Mouse (Mus musculus) Patski (cell line): ENCODE measurements around the gene Ptprn2. TPM values are rescaled to one million over a fixed set of nuclear protein-coding genes. Genes with fewer than 3 reads are reported as not detected.

ENCODE experiments used
- ATAC-seq: fragments of 100-300 bp; one replicate; pipeline ENCODE4 v1.8.0; 2021
- CTCF ChIA-PET: fragments of 350-600 bp; sonication (Branson Sonifier 250); formaldehyde crosslinking; loops from one replicate; lab custom pipeline; 2022; ENCODE audit warnings: inconsistent platforms; lab: Charles Lee
- POLR2A ChIA-PET: fragments of 350-600 bp; sonication (Branson Sonifier 250); formaldehyde crosslinking; loops from one replicate; lab custom pipeline; 2022; ENCODE audit warnings: antibody characterized with exemption, inconsistent platforms; lab: Charles Lee
- DNase-seq: peaks from one replicate; pipeline ENCODE4 v3.0.0-alpha.2; 2011; ENCODE audit warnings: low read depth, low spot score
- H3K27me3 ChIP-seq: fragments of 371-371 bp; one replicate; pipeline ENCODE4 v1.5.1; 2021
- CTCF ChIP-seq: fragments of 100-300 bp; IDR thresholded peaks from one replicate; pipeline ENCODE4 v1.5.1; 2021
- in situ Hi-C: fragments of 300-500 bp; cut with MboI; formaldehyde crosslinking; loops from 3 replicates; pipeline ENCODE4 v1.11.1; 2018; ENCODE audit warnings: low pct_unique_long_range_greater_than_20kb, mixed read lengths
- polyA plus RNA-seq: library from polyadenylated mRNA; unstranded; gene quantifications from one replicate; pipeline ENCODE4 v1.2.3, GENCODE M21; 2021

The Ptprn2 gene
- polyA plus RNA-seq, 1 experiment from 2014 or later: not detected

DNA sequence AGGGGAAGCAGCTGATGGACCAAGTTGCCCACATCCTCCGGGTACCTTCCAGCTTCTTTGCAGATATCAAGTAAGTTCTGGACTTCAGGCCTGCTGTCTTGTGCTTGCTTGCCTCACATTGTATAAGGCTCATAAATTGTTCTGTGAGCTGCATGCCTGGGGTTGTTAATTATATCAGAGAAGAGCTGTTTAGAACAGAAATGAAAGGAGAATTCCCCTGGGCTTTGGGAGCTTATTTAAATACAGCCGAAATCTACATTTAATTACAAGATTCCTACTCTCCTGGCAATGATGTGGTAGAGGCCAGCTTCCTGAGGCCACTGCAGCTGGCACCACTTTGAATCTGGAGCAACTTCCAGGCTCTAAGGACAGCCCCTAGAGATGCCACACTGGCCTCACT, 403.3 kb downstream of the Ptprn2 start:
- CTCF ChIA-PET: no interaction called here

DNA sequence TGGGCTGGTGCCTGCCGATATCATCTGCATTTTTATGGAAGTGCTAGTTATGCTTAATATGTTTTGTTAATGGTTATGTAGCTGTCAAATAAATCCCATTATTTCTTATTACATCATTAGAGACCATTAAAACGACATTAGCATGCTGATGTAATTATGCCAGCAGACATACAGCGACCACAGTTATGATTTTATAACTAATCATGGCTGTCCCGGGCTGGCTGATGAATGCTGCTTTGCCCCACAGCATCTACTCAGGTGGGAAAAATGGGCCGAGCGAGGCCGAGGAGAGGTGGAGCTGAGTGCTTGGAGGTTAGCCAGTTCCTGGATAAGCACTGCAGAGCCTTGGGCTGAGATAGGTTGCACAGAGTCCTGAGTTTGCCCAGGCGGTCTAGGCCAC, 407.1 kb downstream of the Ptprn2 start:
- POLR2A ChIA-PET: no interaction called here
- in situ Hi-C loops: no loop called here
- ATAC-seq (no peak), DNase-seq (no peak)
- TF ChIP-seq CTCF: no peak
- no peaks in the 10 kb centered on the region for H3K27me3 ChIP-seq
- CTCF ChIA-PET: no interaction called here

More for the DNA sequence above, 403.3 kb downstream of the Ptprn2 start:
- DNase-seq: no peak
- no peak for ATAC-seq
- TF ChIP-seq CTCF: no peak
- POLR2A ChIA-PET: no interaction called here
- H3K27me3 ChIP-seq: no peaks in the 10 kb centered on the region
- in situ Hi-C loops: no loop called here

DNA sequence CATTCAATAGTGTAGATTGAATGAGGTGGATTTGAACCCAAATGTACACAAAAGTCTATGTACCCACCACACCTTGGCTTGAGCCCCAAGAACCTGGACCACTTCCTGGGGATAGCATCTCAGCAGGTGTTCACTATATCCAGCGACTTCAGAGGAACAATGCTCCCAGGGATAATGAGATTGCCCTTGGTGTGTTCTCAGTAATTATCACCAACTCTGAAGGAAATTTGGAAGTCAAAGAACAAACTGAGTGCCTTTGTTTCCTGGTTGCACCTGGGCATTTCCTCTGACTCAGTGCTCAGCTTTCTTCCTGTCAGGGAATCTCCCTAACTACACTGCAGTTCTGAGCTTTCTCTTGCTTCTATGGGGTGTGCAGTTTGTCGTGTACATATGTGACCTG, 411.1 kb downstream of the Ptprn2 start:
- DNase-seq (no peak), ATAC-seq (no peak)
- TF ChIP-seq CTCF: no peak
- no peaks in the 10 kb centered on the region for H3K27me3 ChIP-seq
- ChIA-PET POLR2A (no interaction called here), CTCF (no interaction called here)
- in situ Hi-C loops: no loop called here

DNA sequence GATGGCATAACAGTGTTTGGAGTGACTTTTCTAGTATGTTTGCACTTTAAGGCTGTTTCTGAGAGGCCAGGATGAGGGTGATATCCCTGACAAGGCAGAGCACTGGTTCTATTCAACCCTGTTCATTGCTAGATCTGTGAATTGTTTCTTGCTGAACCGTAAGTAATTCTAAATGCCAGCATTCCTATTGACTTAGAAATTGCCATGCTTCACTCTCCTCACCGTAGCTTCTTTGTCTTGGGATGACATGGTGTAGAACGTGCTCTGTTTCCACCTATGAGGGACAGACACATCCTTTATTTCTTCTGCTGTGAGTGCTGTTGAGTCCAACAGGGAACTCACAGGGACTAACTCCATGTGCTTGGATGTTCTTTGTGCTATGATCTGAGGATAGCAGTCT, 416.3 kb downstream of the Ptprn2 start:
- DNase-seq: no peak
- TF ChIP-seq CTCF: no peak

DNA sequence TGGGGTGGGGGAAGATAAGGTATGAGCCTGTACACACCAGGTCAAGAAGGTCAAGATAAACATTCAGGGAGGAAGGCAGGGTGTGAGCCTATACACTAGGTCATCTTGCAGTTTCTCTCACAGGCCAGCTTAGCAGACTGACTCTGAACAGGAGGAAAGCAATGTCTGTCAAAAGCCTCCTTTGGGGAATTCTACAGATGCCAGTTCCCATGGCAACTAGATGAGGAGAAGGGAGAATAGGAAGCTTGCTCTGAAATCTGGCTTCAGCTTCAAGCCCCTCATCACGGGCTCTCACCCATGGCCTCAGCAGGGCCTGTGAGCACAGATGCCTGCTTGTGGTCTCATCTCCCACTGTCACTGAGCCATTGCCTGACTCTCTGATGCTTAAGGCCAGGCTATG, 421.9 kb downstream of the Ptprn2 start:
- POLR2A ChIA-PET: no interaction called here
- in situ Hi-C loops: no loop called here
- ATAC-seq: no peak

More for the DNA sequence above, 416.3 kb downstream of the Ptprn2 start:
- ChIA-PET POLR2A (no interaction called here), CTCF (no interaction called here)
- in situ Hi-C loops: no loop called here
- H3K27me3 ChIP-seq: no peaks in the 10 kb centered on the region
- no peak for ATAC-seq

DNA sequence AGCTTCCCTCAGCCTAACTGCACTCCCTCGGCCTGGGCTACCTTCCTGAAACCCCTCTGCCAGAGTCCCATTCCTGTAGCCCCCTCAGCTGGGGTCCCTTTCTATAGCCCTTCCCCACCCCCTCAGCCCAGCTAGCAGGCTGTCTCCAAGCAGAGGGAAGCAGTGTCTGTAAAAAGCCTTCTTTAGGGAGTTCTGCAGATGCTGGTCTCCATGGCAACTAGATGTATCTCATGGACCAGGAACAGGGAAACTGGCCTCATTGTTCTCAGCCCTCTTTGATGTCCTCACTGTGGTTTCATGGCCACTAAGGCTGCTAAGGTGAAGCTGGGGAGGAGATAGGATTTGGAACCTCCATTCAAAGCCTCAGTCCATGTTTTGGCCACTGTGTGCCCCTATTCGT, 423.1 kb downstream of the Ptprn2 start:
- H3K27me3 ChIP-seq: no peaks in the 10 kb centered on the region
- CTCF ChIA-PET: no interaction called here

More for the DNA sequence above, 421.9 kb downstream of the Ptprn2 start:
- TF ChIP-seq CTCF: no peak
- H3K27me3 ChIP-seq: no peaks in the 10 kb centered on the region
- no peak for DNase-seq
- CTCF ChIA-PET: no interaction called here

DNA sequence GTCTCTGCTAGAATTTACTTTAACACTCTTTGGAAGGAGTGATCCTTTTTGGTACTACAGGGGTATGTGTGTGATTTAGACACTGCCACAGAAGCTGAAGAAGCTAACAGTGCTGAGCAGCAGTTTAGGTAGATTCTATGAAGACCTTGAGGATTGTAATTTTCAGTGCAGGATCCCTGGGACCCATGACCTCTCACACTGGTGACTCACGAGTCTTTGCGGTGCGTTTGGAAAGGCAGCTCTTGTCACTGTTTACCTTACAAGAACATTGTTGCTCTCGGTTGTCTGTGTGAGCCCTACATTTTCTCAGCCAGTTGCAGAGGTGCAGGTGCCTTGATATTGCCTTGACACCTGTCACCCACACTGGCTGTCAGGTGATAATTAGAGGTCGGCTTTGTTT, 431.3 kb downstream of the Ptprn2 start:
- CTCF ChIA-PET: no interaction called here
- in situ Hi-C loops: no loop called here
- DNase-seq (no peak), ATAC-seq (no peak)
- POLR2A ChIA-PET: no interaction called here
- TF ChIP-seq CTCF: no peak
- no peaks in the 10 kb centered on the region for H3K27me3 ChIP-seq

More for the DNA sequence above, 423.1 kb downstream of the Ptprn2 start:
- POLR2A ChIA-PET: no interaction called here
- DNase-seq (no peak), ATAC-seq (no peak)
- TF ChIP-seq CTCF: no peak
- in situ Hi-C loops: no loop called here

DNA sequence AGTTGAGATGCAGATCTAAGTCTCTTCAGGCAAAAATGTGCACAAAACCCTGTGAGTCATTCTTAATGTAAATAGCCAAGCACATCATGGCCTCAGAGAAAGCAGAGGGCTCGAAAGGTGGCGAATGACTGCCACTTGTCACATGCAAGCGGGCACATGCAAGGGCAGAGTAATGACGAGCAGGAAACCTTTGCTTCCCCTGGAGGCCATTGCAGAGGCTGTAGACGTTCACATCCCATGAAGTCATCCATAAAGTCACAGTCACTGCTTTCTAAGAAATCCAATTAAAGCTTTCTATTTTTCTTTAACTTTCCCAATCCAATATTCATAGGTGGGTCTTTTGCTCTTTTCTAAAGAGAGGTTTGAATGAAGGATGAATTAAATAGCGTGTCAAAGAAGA, 433.7 kb downstream of the Ptprn2 start:
- ATAC-seq (no peak), DNase-seq (no peak)
- in situ Hi-C loops: no loop called here
- CTCF ChIA-PET: no interaction called here
- no peaks in the 10 kb centered on the region for H3K27me3 ChIP-seq
- POLR2A ChIA-PET: no interaction called here
- TF ChIP-seq CTCF: no peak

DNA sequence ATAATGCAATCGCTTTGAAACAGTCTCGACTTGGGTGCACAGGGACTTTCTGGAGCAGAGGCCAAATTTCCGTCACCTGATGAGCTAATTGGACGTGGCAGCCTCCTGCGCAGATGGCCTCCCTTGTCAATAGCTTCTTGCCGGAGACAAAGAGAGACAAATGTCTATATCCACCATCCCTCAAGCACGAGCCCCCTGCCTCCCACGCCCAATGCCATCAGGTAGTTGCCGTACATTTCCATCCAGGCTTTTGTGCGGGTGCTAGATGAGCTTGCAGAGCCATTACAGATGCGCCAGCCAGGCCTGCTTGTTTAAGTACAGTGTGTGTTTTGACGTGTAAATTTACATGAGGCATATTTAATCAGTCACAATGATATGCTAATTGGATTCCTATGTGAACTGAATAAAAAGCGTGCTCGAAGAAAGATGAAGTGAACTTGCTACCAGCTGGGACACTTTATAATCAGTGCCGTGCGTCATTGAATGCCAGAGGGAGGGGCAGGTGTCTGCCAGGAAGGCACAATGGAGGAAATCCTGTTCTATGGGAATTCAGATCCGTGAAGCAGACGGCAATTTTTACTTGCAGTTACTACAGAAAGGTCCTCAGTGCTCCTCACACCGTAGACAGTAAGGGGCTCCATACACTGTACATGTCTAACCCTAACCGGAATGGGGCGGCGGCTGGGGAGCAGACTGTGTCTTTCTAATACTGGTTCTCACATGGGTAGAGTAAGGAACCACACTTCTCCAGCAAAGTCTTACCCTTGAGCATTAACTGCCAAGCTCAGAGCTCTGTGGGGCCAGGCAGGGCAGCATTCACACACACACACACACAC, 434.4 kb downstream of the Ptprn2 start:
- POLR2A ChIA-PET: no interaction called here

DNA sequence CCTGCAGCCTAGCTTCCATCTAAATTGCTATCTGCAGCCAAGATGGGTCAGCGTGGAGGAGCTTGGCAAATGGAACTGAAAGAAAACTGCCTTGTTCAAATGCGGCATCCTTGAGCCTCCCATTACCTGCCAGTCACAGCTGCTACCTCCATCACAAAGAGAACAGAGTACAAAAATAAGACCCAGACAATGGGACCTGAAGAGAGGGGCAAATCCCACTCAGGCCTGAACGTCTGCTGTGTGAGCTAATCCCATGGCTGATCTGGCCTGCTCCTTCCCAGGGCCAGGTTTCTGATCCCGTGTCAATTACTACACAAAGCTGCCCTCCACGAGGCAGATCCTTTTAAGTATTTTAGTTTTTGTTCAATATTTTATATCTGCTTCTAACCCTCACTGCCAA, 441.6 kb downstream of the Ptprn2 start:
- no peaks in the 10 kb centered on the region for H3K27me3 ChIP-seq
- POLR2A ChIA-PET: no interaction called here
- no peak for ATAC-seq

More for the DNA sequence above, 434.4 kb downstream of the Ptprn2 start:
- DNase-seq: no peak
- in situ Hi-C loops: no loop called here
- TF ChIP-seq CTCF: no peak
- no peaks in the 10 kb centered on the region for H3K27me3 ChIP-seq
- ATAC-seq: no peak
- CTCF ChIA-PET: no interaction called here

DNA sequence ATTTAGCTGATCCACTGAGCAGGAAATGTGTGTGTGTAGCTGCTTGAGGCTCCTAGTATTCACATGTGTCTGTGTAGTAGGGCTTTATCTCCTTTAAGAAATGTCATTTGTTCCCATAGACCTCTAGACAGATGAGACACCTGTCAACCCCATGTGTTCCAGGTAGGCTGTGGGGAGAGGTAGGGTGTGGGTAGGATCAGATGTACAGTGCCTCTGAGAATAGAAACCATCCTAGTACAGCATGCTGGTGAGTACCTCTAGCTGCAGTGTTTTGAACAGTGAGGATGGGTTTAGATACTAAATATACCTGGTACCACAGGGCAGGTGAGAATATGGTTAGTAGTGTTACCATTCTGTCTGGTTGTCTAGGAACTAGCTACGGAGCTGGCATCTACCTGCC, 442.0 kb downstream of the Ptprn2 start:
- DNase-seq (no peak), ATAC-seq (no peak)
- no peak for TF ChIP-seq CTCF
- CTCF ChIA-PET: no interaction called here
- in situ Hi-C loops: no loop called here
- POLR2A ChIA-PET: no interaction called here
- H3K27me3 ChIP-seq: no peaks in the 10 kb centered on the region

More for the DNA sequence above, 441.6 kb downstream of the Ptprn2 start:
- in situ Hi-C loops: no loop called here
- no peak for TF ChIP-seq CTCF
- no peak for DNase-seq
- CTCF ChIA-PET: no interaction called here
